Mouse (Mus musculus) urinary bladder, postnatal 36 days (tissue): Measurements from ENCODE around the gene Mrc1.

Experiments
- DNase-seq, 2 experiments: peaks; one replicate each; pipeline ENCODE4 v3.0.0; 2022; ENCODE audit warnings: low spot score in 2 of 2, mixed read lengths in 1 of 2

The Mrc1 gene

DNA sequence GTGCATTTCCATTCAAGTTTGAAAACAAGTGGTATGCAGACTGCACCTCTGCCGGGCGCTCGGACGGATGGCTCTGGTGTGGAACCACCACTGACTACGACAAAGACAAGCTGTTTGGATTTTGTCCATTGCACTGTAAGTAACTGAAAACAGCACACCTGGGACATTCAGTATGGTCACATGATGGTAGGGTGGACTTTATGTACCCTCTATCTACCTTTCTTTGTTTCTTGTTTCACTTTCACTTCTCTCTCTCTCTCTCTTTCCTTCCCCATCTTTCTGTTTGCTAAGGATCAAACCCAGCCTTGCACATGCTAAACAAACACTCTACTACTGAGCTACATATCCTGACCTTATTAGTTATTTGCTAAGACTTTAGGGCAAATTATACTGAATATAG is 15.0 kb downstream of the Mrc1 start:
- no peak for DNase-seq

- no peak for DNase-seq
These were observed 15.5 kb downstream of the Mrc1 start for GRCm38 (mm10) chr2:14244668-14245067.

DNA sequence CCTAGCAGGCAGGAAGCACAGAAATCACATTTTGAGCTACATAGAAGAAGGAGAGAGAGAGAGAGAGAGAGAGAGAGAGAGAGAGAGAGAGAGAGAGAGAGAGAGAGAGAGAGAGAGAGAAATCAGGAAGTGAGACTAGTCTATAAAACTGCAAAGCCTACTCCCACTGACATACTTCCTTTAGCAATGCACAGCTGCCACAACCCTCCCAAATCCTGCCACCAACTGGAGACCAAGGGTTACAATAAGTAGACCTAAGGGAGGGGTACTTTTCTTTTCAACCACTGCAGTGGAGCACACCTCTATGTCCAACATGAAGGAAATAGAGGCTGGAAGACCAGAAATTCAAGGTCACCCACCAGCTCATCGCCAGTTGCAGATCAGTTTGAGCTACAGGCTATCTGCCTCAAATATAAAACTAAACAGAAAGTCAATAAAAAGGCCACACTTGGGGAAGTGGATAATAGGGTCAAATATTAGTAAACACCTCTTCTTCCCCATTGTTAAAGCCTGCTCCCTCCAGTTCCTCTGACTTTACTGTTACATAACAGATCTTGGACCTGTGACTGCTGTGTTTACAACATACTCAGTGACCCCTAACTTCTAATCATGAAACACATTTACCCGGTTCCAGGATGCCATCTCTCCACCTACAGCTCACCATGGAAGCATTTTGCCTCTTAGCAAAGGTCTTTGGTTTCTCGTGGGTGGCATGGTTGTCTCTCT is 20.8 kb downstream of the Mrc1 start:
- DNase-seq, result no peak

DNA sequence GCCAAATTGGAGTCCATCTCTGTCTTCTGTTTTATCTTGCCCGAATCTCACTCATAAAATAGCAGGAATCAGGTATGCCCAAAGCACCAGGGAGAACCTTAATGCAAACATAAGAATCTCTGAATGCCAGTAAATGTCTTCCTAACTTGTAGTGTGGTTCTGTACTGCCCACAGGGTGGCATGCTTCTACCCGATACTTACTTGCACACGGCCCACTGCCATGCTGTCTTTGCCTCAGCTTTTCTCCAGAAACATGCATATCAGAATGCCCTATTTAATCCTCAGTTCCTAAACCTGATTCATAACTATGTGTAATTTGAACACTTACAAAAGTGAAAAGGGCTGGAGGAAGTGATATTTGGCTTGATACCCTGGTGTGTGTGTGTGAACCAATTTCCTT is 22.7 kb downstream of the Mrc1 start:
- DNase-seq, result no peak

GRCm38 (mm10) chr2:14258345-14258850 is 29.2 kb downstream of the Mrc1 start:
- DNase-seq, result no peak

- DNase-seq, result no peak
These were observed 32.9 kb downstream of the Mrc1 start for GRCm38 (mm10) chr2:14262090-14262489.

GRCm38 (mm10) chr2:14269160-14269559 is 40.0 kb downstream of the Mrc1 start:
- DNase-seq, result no peak

DNA sequence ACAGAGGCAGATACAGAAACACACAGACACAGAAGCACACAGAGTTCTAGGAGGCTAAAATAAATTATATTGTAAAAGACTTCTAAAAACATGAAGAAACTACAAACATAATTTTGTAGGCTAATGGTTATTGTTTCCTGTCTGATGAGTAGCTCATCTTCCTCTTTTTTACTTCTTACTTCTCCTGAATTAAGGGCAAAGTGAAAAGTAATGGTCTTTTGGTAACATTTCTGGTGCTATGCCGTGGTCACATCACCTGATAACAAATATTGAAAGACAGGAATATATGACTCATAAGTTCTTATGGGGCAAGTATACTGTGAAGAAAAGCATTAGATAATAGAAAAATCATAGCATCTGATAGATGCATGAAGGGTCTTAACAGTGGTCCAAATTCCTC is 42.9 kb downstream of the Mrc1 start:
- no peak for DNase-seq

DNA sequence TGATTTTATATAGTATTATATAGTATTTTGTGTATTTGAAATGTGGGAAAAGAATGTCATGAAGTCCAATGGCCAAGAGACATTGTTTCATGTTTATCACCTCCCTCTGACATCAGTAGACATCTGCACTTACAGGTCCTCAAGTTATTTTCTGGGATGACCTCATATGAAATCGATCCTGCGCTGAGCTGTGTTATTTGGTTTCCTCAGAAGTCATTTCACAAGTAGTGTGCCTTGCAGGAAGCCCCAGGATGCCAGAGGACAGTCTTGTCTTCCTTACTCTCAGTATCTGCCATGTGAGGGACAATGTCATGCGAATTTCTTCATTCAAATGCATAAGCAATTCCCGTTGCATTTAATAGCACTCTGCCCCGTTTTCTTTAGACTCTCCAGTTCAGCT is 46.6 kb downstream of the Mrc1 start:
- no peak for DNase-seq

- DNase-seq, result no peak
These were observed 50.1 kb downstream of the Mrc1 start for GRCm38 (mm10) chr2:14279256-14279655.

DNA sequence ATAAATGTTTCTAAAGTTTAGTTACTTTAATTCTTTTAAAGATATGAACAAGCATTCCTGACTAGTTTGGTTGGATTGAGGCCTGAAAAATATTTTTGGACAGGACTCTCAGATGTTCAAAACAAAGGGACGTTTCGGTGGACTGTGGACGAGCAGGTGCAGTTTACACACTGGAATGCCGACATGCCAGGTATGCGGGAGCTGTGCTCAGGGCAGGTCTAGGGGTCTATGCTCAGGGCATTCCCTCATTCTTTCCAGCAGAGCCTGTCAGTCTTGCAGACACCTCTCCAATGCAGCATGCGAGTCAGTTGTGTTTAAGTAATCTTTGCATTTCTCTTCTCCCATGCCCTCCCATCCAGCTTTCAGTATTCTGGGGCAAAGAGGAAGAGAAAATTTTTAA is 50.6 kb downstream of the Mrc1 start:
- DNase-seq, result no peak

DNA sequence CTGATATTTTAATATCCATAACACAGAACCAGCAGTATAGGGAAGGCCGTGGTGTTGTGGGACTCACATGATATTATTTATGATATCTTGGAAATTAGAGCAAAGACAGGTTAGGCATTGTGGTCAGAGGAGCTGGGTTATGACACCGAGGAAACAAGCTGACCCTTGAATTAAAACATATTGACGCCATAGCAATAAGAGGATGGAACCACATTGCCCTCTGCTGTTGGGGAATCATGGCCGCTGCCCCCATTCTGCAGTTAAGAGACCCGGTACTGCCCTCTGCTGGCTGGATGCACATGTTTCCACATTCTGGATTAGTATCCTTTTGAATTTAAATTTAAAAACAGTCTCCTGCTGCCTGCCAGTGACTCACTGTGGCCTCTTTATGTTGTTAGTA is 66.1 kb downstream of the Mrc1 start:
- peak; percentile 89 to 90 for DNase-seq

GRCm38 (mm10) chr2:14312505-14313380 is 83.6 kb downstream of the Mrc1 start:
- DNase-seq, result no peak

DNA sequence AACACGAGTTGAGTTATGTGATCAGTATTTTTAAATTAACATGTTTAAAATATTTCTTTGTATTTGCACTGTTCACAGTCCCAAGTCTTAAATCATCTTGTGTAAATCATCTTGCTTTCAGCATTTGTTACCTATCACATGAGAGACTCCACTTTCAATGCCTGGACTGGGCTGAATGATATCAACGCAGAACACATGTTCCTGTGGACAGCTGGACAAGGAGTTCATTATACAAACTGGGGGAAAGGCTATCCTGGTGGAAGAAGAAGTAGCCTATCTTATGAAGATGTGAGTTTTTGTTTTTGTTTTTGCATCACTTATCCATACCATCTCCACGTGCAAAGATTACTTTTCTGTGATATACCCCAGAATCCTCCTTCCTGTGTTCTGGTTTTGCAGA is 85.9 kb downstream of the Mrc1 start:
- DNase-seq, result no peak

GRCm38 (mm10) chr2:14341652-14342308 is 112.6 kb downstream of the Mrc1 start:
- DNase-seq, result peak; percentile 47 to 82

DNA sequence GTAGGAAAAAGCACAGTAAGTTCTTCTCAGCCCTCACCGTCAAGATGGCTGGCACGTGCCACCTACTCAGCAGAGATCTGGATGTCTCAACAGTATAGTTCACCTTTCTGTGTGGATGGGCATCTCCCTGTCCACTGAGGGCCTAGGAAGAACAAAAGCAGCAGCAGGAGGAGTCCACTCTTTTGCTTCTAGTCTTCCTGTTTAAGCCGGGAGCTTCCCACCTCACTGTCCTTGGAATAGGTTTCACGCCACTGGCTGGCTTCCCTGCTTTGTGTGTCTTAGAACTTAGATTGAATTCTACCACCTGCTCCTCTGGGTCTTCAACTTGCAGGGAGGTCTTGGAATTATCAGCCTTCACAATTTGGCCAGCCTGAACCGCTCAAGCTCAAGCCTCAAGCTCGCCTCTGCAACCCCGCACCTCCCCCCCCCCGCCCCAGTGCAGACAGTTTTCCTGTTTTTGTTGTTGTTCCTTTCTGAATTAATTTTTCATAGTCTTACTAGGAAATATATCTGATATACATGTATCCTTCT is 113.2 kb downstream of the Mrc1 start:
- peak; percentile 2 to 33 for DNase-seq
